Mouse (Mus musculus): Measurements from ENCODE around the gene Mlh1. TPM values are rescaled to one million over a fixed set of nuclear protein-coding genes. Genes with fewer than 3 reads are reported as not detected.

Mlh1 gene
- polyA plus RNA-seq, 1 experiment from 2014 or later = 33.2 TPM

DNA sequence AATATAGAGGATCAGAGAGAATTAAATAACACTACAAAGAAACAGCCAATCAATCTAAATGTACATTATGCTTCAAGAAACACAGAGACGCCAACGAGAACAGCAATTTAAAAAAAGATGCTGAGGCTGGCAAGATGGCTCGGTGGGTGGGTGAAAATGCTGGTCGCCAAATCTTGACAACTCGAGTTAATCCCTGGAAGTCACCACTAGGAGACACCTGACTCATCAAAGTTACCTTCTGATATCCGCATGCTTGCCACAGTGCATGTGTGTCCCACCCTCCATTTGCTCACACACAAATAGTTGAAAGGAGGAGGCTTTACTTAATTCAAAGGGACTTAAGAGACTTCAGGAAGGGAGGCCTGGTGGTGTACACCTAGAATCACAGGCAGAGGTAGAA, 26.0 kb downstream of the Mlh1 start:
- Histone ChIP-seq H3K4me2 (replicated peaks) (no peak overlapping the region), H3K9me3 (no peaks in the 10 kb centered on the region), H3K36me3 (peaks cover 57% of the 10 kb centered on the region), H3K4me3 (replicated peaks) (no peak overlapping the region), H3K9ac (replicated peaks) (no peak overlapping the region), H3K4me1 (replicated peaks) (no peaks in the 10 kb centered on the region), H3K27ac (no peak overlapping the region), H3K27me3 (no peaks in the 10 kb centered on the region)
- no peak for ATAC-seq
- WGBS = 80% methylated on average over 6 of the region's 6 CpGs

DNA sequence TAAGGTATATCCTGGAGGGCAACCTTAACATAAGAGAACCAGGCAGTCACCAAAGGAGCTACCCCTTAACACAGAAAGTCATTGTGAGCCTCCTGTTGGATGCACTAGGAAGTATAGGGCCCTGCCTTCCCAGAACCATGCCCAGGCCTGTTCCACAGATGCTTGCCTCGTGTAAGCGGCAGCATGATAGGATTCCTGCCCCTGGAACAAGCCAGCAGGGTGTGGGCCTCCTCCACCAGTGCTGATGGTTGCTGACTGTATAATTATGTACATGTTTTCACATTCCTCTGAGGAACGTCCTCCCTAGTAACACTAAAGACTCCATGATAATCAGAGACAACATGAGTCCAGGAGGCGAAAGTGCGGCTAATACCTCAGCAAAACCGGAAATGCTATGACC, 28.2 kb downstream of the Mlh1 start:
- no peak overlapping the region for H3K4me2 ChIP-seq (replicated peaks)
- peaks cover 56% of the 10 kb centered on the region for H3K36me3 ChIP-seq

GRCm38 (mm10) chr9:111239821-111240220, 31.8 kb downstream of the Mlh1 start:
- no peaks in the 10 kb centered on the region for H3K9me3 ChIP-seq
- 46% methylated on average over 4 of the region's 4 CpGs for WGBS
- H3K36me3 ChIP-seq = peaks cover 64% of the 10 kb centered on the region
- H3K9ac ChIP-seq (replicated peaks) = no peak overlapping the region
- no peaks in the 10 kb centered on the region for H3K27me3 ChIP-seq
- H3K27ac ChIP-seq = no peak overlapping the region
- H3K4me3 ChIP-seq (replicated peaks) = no peak overlapping the region
- H3K4me2 ChIP-seq (replicated peaks) = no peak overlapping the region
- no peak for ATAC-seq
- no peaks in the 10 kb centered on the region for H3K4me1 ChIP-seq (replicated peaks)

More for the DNA sequence above, 28.2 kb downstream of the Mlh1 start:
- WGBS = 91% methylated on average over 6 of the region's 6 CpGs
- H3K9ac ChIP-seq (replicated peaks) = no peak overlapping the region
- no peak for ATAC-seq
- H3K4me3 ChIP-seq (replicated peaks) = no peak overlapping the region
- no peaks in the 10 kb centered on the region for H3K27me3 ChIP-seq
- H3K9me3 ChIP-seq = no peaks in the 10 kb centered on the region
- no peaks in the 10 kb centered on the region for H3K4me1 ChIP-seq (replicated peaks)
- no peak overlapping the region for H3K27ac ChIP-seq

GRCm38 (mm10) chr9:111237726-111238125, 33.9 kb downstream of the Mlh1 start:
- ATAC-seq = no peak
- Histone ChIP-seq H3K9ac (replicated peaks) (no peak overlapping the region), H3K36me3 (peaks cover 77% of the 10 kb centered on the region)

GRCm38 (mm10) chr9:111234701-111235100, 36.9 kb downstream of the Mlh1 start:
- ATAC-seq = no peak
- H3K9me3 ChIP-seq = no peaks in the 10 kb centered on the region
- no peaks in the 10 kb centered on the region for H3K27me3 ChIP-seq
- H3K9ac ChIP-seq (replicated peaks) = no peak overlapping the region
- WGBS = 85% methylated on average over 9 of the region's 9 CpGs
- H3K4me1 ChIP-seq (replicated peaks) = no peaks in the 10 kb centered on the region
- peaks cover 75% of the 10 kb centered on the region for H3K36me3 ChIP-seq
- no peak overlapping the region for H3K4me2 ChIP-seq (replicated peaks)
- H3K4me3 ChIP-seq (replicated peaks) = no peak overlapping the region
- H3K27ac ChIP-seq = no peak overlapping the region

More at GRCm38 (mm10) chr9:111237726-111238125, 33.9 kb downstream of the Mlh1 start:
- Histone ChIP-seq H3K4me2 (replicated peaks) (no peak overlapping the region), H3K4me1 (replicated peaks) (no peaks in the 10 kb centered on the region), H3K4me3 (replicated peaks) (no peak overlapping the region), H3K27me3 (no peaks in the 10 kb centered on the region), H3K9me3 (no peaks in the 10 kb centered on the region), H3K27ac (no peak overlapping the region)

DNA sequence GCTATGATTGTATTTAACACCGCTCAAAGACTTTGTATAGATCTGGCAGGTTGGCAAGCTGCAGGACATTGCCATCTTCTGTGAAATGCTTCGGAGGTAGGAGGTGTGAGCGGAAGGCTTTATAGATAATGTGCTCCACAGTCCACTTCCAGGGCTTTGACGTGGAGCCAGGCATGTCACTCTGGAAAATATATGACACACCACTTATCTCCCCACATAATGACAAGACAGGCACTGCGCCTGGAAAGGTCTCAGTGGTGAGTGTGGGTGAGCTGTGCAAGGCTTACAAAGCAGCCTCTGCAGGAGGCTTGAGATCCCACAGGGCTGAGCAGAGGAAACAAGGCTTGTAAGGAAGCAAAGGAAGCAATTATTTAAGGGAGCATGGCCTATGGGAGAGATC, 43.1 kb downstream of the Mlh1 start:
- ATAC-seq = no peak
- Histone ChIP-seq H3K9me3 (no peaks in the 10 kb centered on the region), H3K27me3 (no peaks in the 10 kb centered on the region), H3K9ac (replicated peaks) (no peak overlapping the region), H3K4me3 (replicated peaks) (no peak overlapping the region), H3K4me1 (replicated peaks) (no peaks in the 10 kb centered on the region), H3K4me2 (replicated peaks) (no peak overlapping the region), H3K36me3 (peaks cover 81% of the 10 kb centered on the region), H3K27ac (no peak overlapping the region)
- WGBS = 90% methylated on average over 5 of the region's 5 CpGs

GRCm38 (mm10) chr9:111223406-111223805, 48.2 kb downstream of the Mlh1 start:
- no peaks in the 10 kb centered on the region for H3K4me1 ChIP-seq (replicated peaks)
- WGBS = 94% methylated on average over 5 of the region's 5 CpGs
- no peak overlapping the region for H3K4me2 ChIP-seq (replicated peaks)
- H3K9ac ChIP-seq (replicated peaks) = no peak overlapping the region
- no peak overlapping the region for H3K4me3 ChIP-seq (replicated peaks)
- no peaks in the 10 kb centered on the region for H3K9me3 ChIP-seq
- no peak overlapping the region for H3K27ac ChIP-seq
- no peak for ATAC-seq
- peaks cover 86% of the 10 kb centered on the region for H3K36me3 ChIP-seq
- H3K27me3 ChIP-seq = no peaks in the 10 kb centered on the region

DNA sequence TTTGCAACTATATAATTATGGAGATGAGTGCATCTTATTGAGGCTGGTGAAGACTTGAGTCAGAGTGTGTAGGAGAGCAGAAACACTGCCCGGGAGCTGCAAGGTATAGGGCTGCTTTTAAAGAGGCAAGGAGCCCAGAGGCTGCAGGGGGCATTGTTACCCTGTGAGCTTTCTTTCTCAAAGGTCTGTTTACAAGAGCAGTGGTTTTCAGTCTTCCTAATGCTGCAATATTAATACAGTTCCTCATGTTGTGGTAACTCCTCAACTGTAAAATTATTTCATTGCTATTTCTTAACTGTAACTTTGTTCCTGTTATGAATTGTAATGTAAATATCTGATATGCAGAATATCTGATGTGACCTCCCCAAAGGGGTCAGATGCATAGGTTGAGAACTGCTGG, 50.0 kb downstream of the Mlh1 start:
- no peak for ATAC-seq
- Histone ChIP-seq H3K27me3 (no peaks in the 10 kb centered on the region), H3K9ac (replicated peaks) (no peak overlapping the region), H3K4me3 (replicated peaks) (no peak overlapping the region), H3K4me1 (replicated peaks) (no peaks in the 10 kb centered on the region), H3K36me3 (peaks cover 77% of the 10 kb centered on the region), H3K27ac (no peak overlapping the region), H3K9me3 (no peaks in the 10 kb centered on the region), H3K4me2 (replicated peaks) (no peak overlapping the region)
- WGBS = 88% methylated on average over 1 of the region's 1 CpGs

DNA sequence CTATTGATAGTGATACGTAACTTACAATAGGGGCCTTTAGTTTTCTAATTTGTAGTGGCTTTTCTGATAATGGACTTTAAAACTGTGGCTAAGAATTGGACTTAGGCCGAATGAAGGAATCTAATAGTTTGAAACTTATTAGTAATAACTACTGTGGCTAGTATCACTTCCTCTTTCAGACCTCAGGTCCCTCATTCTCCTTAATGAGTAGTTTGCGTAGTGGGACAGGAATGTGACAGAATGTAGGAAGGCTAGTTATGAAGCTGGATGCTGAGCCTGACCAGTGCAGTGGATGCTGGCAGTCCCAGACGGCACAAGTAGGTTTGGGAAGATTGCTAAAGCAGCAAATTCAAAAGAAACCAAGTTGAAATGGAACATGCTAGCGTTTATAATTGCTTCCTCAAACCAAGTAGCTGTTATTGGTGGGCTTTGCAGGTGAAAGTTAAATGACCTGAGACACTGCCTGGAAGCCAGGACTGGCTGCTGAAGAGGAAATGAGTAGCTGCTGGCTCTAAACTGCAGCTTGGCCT, 51.0 kb downstream of the Mlh1 start:
- Histone ChIP-seq H3K27ac (no peak overlapping the region), H3K9me3 (no peaks in the 10 kb centered on the region), H3K4me3 (replicated peaks) (no peak overlapping the region), H3K36me3 (peaks cover 76% of the 10 kb centered on the region), H3K4me2 (replicated peaks) (no peak overlapping the region), H3K27me3 (no peaks in the 10 kb centered on the region), H3K9ac (replicated peaks) (no peak overlapping the region), H3K4me1 (replicated peaks) (no peaks in the 10 kb centered on the region)
- ATAC-seq = no peak
- WGBS = 94% methylated on average over 5 of the region's 5 CpGs

DNA sequence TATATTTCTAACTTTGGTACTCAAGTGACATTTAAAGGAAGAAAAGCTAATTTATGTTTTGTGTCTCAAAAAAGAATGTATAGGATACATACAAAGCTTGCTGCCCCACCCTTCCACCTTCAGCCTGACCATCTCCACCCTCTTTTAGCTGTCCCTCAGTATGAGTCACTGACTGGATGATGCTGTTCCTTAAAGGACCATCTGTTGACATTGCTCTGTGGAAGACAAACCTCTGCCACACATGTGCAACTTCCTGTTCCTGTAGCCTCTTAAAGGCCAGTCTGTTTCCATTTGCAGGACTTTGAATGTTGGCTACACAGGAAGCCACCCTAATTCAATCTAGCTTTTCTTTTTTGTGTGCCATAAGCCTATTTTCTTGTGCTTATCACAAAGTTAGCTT, 55.2 kb downstream of the Mlh1 start:
- no peak overlapping the region for H3K9ac ChIP-seq (replicated peaks)
- no peak overlapping the region for H3K4me2 ChIP-seq (replicated peaks)
- peaks cover 61% of the 10 kb centered on the region for H3K36me3 ChIP-seq
- ATAC-seq = no peak
- no peaks in the 10 kb centered on the region for H3K4me1 ChIP-seq (replicated peaks)
- H3K27ac ChIP-seq = no peak overlapping the region
- H3K27me3 ChIP-seq = no peaks in the 10 kb centered on the region
- H3K4me3 ChIP-seq (replicated peaks) = no peak overlapping the region
- no peaks in the 10 kb centered on the region for H3K9me3 ChIP-seq

- Histone ChIP-seq H3K27ac (no peak overlapping the region), H3K4me3 (replicated peaks) (no peak overlapping the region), H3K27me3 (no peaks in the 10 kb centered on the region), H3K36me3 (peaks cover 45% of the 10 kb centered on the region), H3K4me2 (replicated peaks) (no peak overlapping the region), H3K4me1 (replicated peaks) (no peaks in the 10 kb centered on the region), H3K9me3 (no peaks in the 10 kb centered on the region), H3K9ac (replicated peaks) (no peak overlapping the region)
- 87% methylated on average over 6 of the region's 6 CpGs for WGBS
- no peak for ATAC-seq
These were observed 58.1 kb downstream of the Mlh1 start for GRCm38 (mm10) chr9:111213501-111213900.

DNA sequence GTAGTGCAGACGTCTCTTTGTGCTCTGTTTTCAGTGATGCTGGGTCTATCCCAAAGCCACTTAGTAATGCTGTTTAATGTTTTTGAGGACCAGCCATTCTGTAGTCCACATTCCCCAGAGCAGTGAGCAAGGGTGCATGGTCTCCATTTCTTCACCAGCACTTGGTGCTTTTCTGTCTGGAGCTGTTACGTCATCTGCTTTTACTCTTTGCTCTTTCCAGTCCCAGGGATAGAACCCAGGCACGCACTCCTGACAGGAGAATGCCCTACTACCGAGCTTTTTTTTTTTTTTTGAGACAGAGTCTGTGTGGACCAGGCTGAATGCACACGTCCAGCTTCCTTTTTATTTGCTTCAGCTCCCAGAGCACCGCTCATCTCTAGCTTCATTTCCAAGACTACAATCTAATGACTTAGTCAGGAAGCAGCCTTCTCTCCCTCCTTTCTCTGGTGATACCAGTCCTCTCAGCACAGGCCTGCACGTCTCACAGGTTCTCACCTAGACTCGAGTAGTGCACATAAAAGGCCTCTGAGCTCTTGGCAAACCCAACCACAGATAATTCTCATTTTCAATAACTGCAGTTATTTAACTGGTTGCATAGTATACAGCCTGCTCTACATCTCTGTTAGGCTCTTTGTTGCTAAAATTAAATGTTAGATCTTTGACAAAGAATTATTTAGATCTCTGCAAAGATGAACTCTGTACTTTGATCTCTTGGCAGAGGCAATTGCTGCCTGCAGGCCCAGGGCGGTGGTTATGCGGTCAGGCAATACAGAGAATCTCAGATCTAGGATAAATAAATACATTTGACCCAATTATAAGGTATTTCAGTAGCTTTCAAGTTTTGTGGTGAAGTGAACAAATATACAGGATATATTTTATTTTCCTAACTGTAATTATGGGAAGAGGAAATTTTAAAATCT, 60.2 kb downstream of the Mlh1 start:
- ATAC-seq = no peak
- Histone ChIP-seq H3K4me1 (replicated peaks) (no peaks in the 10 kb centered on the region), H3K9ac (replicated peaks) (no peak overlapping the region), H3K27me3 (no peaks in the 10 kb centered on the region), H3K36me3 (peaks cover 44% of the 10 kb centered on the region), H3K9me3 (no peaks in the 10 kb centered on the region), H3K27ac (no peak overlapping the region), H3K4me2 (replicated peaks) (no peak overlapping the region), H3K4me3 (replicated peaks) (no peak overlapping the region)
- 87% methylated on average over 10 of the region's 10 CpGs for WGBS

All from midbrain, embryonic 13.5 days (tissue).